Mouse (Mus musculus) embryo, embryonic 11.5 days (tissue): ENCODE data around the gene Dad1.

Experiments
- DNase-seq: peaks from one replicate; pipeline ENCODE4 v3.0.0-alpha.2; 2012; ENCODE audit warnings: low read depth, low spot score

Dad1 gene

DNA sequence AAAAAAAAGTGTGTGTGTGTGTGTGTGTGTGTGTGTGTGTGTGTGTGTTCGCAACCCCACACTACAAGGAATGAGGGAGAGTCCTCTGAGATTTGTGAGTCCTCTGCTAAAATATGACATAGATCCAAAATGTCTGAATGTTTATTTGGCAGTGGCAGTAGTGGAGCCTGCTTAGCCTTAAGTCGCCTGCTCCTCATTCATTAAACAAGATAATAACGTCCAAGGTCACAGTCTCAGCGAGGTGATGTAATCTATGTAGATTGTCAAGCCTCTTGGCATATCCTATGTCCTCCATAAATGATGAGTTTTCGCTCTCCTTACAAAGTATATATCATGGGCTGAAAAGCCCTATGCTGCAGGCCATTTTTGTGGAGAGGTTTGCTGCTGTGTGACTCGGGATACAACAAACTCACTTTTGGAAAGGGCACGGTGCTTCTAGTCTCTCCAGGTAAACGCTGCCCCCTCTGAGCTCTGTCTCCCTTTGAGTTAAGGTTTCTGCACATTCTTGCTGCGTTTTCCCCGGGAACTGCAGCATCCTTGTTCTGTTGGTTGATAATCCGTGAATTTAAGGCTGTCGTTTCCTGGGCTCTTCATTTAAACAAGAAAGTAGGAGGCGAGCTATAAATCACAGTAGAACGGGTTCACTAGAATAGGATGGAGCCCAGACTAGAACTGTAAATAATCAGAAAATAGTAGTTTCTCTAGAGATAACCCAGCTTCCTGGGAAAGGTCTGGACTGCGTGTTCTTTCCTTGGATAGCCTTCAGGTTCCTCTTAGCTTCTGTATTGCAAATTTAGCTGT, 47.0 kb downstream of the Dad1 start:
- no peak for DNase-seq

DNA sequence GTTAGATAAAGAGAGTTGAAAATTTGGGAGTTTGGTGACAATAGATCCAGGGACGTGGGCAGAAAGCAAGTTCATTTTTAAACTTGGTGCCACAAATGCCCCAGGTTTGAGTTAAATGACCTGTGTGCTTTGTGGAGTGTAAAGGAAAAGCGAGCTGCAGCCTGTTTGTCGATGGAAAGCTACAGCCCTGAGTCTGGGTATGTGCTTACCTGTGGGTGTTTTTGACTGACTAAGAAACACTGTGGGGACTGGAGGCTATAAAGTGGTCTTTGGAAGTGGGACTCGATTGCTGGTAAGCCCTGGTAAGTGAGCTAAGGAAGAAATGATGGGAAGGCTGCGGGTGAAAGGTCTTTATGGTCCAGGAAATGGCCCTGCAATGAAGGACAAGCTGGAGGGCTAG, 47.6 kb downstream of the Dad1 start:
- DNase-seq = no peak

DNA sequence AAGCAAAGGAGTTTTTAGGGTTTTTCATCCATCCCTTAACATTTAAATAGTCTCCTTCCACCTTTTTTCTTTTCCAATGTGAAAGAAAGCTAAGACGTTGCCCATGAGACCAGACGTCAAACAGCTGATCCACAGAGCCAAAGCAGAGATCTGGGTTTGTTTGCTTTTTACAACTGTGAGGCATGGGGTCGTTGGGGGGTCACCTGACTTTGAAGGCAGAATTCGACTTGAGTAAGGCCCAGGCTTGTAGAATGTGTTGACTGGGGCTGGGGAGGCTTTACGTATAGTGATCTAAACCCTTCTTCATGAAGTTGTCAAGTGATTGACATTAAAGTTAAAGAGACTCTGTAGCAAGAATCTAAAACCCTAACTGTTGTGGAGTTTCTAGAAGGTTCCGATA, 48.0 kb downstream of the Dad1 start:
- DNase-seq = no peak

DNA sequence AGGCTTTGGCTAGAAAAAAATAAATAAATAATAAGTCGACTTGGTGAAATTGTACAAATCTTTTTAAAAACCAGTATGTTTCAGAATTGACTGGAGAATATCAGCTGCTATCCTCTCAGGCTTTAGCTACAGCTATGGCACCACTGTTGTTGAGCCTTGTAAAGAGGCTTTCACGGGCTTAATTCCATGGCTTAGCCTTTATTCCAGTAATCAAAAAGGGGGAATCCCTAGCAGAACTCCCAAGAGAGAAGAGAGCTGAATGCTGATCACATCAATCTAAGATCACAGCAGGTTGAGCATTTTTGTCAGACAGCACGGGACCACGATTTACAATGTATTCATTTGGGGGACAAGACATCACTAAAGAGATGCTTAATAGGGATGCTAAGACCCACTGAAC, 49.1 kb downstream of the Dad1 start:
- DNase-seq = no peak

DNA sequence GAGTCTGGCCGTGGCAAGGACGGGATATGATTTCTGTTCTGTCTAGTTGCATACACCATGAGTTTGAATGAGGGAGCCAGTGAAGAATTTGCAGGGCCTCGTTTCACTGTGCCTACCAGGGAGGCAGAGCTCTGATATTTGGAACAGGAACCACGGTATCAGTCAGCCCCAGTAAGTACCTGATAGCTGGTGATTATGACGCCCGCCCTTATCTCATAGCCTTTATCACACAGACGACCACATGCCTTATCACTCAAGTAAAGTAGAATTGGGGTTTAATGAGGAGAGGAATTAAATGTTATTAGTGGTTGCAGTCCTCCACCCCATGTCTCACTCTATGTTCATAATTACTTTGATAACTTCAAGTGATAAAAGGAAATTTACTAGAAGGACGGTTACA, 49.6 kb downstream of the Dad1 start:
- no peak for DNase-seq

DNA sequence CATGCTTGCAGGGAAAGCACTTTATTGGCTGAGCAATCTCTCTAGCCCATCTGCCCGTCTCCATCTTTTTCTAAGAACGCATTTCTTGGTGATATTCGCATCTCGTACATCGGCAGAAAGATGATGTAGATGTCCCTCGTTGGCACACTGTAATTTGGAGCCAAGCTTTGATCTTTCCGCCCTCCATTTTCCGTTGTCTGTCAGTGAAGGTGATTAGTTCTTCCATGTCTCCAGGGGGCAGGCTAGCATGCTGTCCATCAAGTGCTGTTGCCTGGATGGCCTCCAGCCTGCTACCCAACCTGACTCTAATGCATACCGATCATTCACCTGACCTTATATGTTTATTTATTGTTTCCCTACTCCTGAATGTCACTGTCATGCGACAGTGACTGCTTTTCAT, 50.1 kb downstream of the Dad1 start:
- no peak for DNase-seq

DNA sequence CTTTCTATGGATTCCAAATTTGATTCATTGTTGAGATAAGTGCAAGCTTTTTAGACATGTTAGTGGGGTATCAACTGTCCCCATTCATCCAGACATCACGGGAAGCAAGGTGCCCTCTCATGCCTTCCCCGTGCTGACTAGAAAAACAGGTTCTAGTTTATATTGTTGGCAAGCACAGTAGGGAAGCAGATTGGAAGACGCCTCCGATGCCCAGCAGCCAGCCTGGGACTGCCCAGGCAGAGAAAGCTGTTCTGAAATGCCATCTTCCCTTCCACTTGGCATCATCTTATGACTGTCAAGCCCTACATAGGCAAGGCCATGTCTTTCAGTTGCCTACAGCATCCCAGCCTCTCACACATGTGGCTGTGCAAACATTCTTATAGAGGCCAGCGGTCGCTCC, 50.7 kb downstream of the Dad1 start:
- DNase-seq = no peak

DNA sequence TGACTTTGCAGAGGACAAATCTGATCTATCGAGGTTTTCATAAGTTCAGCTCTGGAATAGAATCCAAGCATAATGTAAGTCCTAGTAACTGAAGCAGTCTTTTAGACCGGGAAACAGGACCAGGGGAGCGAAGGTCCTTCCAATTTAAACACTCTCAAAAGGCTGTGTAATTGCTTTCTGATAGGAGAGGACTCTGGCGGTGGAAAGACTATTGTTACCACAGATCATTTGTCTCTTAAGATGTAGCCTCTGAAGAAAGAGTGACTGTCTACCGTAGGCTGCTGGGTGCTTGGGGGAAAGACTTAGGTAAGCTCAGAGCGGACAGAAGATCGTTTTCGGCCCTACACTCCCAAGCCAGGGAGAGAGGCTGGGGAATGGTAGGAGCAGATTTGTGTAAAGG, 53.5 kb downstream of the Dad1 start:
- DNase-seq = no peak

DNA sequence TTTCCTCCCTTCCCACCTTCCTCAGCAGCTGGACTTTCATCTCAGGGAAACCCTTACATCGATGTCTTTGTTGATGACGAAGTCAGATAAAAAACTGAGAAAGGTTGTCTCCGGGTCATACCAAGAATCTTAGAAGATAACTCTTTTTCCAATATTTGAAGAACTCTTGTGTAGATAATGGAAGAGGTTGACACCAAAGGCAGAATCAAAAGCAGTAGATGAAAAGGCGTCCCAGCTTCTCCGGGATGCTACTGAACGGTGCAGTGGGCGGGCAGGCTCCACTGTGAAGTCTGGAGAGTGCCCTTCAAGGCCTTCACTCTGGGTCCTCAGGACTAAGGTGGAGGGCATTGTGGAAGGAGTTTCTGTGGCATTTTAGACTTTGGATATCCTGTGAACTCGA, 54.2 kb downstream of the Dad1 start:
- DNase-seq = no peak

DNA sequence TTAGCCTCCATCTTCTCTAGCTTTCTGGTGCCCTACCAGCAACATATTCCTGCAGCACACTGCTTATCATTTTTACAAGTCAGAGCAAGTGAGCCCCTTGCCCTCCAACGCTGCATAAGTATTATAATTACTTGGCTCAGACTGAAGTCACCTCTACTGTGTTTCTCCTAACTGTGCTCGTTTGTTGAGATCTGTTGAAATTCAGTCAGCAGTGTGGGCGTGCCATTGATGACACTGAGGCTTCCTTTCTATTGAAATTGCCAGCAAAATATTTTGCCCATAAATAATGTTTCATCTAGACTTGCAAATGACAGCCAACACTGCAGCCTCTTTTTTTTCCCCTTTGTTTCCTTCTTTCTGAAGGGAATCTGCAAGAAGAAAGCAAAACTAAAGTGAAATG, 56.2 kb downstream of the Dad1 start:
- no peak for DNase-seq

DNA sequence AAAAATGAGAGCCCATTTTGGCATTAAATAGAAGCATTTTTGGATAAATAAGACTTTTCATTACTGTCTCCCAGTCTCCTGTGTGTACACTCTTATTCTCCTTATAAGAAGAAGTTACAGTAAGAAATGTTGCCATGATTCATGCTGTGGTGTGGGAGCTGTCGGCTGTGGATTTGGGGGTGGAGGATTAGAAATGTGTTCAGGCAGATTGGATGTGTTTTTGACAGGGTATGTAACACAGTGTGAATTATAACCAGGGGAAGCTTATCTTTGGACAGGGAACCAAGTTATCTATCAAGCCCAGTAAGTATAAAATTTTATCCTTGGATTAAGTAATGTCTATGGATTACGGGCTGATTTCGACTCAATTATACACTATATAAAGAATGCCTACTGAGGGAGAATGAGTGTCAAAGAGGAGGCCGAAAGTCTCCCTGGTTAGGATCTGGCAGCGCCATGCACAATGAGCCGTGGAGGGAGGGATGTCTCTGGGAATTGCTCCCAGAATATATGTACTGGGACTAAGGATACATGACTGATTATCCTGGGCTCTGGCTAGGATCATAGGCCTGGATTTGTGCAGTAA, 58.0 kb downstream of the Dad1 start:
- no peak for DNase-seq

DNA sequence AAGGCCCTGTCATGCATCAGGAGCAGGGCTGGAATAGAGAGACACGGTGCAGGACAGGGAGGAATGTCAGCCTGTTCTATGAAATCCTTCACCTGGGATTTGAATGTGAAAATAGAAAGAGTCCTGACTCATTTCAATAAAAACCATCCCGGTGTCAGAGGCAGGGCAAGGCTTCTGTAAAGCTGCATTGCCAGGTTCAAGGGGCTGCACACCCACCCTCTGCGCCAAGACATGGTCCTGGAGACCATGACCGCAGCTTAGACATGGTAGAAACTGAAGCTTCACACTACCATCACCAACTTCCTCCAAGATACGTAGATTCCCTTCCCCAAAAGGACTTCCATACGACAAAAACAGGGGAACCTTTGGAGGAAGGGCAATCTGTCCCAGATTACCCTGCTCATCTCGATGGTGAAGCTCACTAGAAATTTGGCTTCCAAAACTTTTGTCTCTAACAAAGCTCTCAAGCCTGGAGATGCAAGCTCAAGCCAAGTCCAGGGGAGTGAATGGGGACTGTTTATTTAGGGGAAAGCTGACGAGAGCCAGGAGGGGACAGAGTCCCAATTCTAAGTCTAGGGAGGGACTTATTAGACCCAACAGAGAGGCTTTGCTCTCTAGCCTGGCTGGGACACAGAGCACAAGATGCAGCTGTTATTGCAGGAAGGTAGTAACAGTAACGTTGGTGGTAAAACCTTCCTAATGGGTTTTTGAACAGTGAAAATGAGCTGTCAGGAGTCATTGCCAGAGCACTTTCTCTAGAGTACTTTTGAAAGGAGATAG, 60.4 kb downstream of the Dad1 start:
- no peak for DNase-seq

DNA sequence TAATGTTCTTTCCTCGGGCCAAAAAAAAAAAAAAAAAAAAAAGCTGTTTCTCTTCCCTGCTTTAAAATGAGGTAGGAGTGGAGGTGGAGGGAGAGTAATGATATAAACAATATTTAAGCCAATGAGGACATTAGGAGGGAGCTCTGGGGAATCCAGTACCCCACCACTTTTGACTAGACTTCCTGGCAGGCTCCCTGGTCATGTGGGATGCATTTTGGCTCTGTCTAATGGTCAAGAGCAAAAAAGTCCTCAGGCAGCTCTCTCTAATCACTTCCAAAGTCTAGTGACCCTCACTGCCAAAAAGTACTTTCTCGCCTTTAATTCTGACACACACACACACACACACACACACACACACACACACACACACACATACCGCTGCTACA, 61.4 kb downstream of the Dad1 start:
- DNase-seq = no peak

DNA sequence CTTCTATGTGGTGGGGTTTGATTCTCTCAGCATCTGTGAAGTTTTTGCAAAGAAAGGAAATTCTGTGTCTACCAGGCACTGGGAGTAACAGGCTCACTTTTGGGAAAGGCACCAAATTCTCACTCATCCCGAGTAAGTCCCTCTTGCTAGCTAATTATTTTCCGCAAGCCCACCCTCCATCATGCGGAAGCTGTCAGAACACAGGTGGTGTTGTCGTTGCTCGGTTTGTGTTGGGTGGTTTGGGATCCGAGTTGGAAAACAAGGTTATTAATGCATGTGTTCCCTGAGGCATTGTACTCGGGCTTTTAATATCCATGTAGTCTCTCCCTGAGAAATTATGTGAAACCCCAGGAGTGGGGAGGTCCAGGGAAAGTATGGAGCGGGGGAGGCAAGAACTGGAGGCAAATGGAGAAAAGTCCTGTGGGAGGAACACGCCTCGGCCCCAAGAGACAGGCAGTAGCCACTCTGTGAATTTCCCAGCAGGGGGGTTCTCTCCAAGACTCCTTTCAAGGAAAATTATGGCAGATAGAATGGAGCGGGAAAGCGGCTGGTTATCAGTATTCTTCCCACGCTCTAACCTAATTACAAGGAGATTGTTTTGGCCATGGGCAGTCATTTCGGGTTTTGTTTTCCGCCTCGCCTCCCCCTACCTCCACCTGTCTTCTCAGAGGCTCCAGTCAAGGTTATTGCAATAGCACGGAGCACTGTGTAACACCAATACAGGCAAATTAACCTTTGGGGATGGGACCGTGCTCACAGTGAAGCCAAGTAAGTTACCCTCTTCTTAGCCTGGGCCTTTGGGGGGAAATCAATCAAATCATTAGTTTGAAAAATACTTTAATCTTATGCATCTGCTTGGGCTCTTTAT, 62.1 kb downstream of the Dad1 start:
- DNase-seq = no peak

DNA sequence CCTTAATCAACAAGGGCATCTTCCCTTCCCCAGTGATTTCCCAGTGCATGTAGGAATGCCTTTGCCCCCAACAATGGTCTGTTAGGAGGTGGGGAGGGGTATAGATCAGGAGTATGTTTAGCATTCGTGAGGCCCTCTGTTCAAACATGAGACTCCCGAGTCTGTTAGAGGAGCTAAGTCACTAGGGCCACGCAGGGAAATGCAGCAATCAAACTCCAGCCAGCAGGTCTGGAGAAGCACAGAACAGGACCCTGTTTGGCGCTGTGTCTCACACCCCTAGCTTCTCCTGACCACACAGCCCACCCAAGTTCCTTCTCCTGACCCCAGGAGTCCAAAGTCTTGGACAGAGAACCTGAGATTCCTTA, 62.9 kb downstream of the Dad1 start:
- DNase-seq = no peak

DNA sequence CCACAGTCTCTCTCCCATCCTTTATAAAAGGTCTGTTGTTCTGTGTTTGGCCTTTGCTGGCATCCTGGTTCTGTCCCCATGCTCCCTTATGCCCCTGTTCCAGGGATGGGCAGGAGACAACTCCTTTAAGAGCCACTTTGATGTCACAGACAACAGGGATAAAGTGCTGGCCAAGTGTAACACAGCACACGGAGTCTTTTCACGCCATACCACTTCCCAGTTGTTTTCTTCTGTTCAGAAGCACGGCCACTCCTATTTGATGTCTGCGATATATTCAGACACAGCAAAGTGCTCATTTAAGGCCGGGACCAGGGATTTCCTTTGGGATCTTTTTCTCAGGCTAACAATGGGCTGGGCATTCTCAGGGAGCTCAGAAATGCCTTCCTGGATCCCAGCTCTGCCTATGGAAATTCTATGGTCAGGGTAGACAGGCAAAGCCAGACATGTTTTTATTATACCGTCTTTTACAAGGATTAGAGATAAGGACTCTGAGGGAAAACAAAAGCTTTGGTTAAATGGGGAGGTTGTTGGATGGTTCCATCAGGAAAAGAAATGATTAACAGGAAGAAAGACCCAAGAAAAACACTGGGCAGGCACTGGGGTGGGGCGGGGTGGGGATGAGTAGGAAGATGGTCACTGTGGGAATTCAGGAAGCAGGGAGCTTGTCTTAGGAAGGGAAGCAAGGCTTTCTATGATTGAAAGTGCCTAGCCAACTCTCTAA, 63.4 kb downstream of the Dad1 start:
- DNase-seq = no peak

DNA sequence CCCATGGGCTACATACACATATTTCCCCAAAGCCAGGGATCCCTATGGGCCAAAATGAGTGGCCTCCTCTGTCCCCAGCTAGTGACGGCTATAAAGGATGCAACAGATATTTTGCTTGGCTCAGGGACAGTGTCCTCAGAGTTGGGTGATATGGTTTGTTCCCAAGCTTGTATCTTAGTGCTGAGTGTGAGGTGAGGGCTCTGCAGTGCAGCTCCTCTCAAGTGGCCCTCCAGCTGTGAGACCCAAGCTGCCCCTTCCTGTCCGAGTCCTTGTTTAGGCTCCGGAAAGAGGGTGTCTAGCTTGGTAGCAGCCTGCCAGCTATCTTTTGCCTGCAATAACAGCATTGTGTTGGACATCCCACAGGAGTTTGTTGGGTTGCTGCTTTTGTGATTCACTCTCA, 64.6 kb downstream of the Dad1 start:
- DNase-seq = no peak

DNA sequence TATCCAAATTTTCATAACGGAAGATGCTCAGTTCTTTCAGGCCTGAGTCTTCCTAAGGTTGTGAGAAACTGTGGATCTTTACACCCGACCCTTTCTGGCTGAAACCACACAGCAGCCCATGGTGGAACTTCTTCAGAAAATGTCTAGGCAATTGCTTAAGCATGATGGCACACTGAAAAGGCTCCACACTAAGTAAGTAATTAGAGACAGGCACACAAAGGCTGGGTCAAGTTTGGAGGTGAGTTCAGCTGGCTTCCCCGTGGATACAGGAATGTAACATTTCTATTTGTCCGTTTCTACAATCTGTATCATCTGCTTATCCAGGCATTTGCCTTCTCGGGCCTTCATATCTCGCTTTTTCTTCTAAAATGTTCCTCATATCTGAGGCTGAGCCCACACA, 66.7 kb downstream of the Dad1 start:
- DNase-seq = no peak
